Mouse (Mus musculus) stomach, embryonic 16.5 days (tissue): ENCODE measurements around the gene Gpc5. TPM values are rescaled to one million over a fixed set of nuclear protein-coding genes. Genes with fewer than 3 reads are reported as not detected.
A peak's percentile ranks its signal among the peaks of the same experiment; 100 is the strongest.

Experiments
- ATAC-seq: fragments of 200-750 bp; cut with Nextera tagmentation; 2 replicates; pipeline ENCODE4 v1.8.0; 2017; ENCODE audit warnings: moderate number of reproducible peaks, moderate TSS enrichment; ENCODE audit not compliant: insufficient read depth, low FRiP score
- H3K27ac ChIP-seq: fragments of 300-500 bp; sonication (generic); 2 replicates; pipeline ENCODE4 v1.5.1; 2014; ENCODE audit warnings: low read length
- H3K27me3 ChIP-seq: fragments of 300-500 bp; sonication (generic); 2 replicates; pipeline ENCODE4 v1.6.1; 2014; ENCODE audit warnings: low read length, control low read depth, mixed read lengths; ENCODE audit not compliant: control insufficient read depth, insufficient read depth
- H3K36me3 ChIP-seq: fragments of 300-500 bp; sonication (generic); 2 replicates; pipeline ENCODE4 v1.6.1; 2014; ENCODE audit warnings: low read length; ENCODE audit not compliant: control insufficient read depth, insufficient read depth
- H3K4me1 ChIP-seq: fragments of 300-500 bp; sonication (generic); 2 replicates; pipeline ENCODE4 v1.6.1; 2014; ENCODE audit warnings: low read length, control low read depth, mixed read lengths; ENCODE audit not compliant: control insufficient read depth, insufficient read depth
- H3K4me2 ChIP-seq: fragments of 300-500 bp; sonication (generic); 2 replicates; pipeline ENCODE4 v1.6.1; 2014; ENCODE audit warnings: low read depth, low read length, mixed read lengths
- H3K4me3 ChIP-seq: fragments of 300-500 bp; sonication (generic); replicated peaks from 2 replicates; pipeline ENCODE4 v1.5.1; 2014; ENCODE audit warnings: mild to moderate bottlenecking, low read length
- H3K9ac ChIP-seq: fragments of 300-500 bp; sonication (generic); 2 replicates; pipeline ENCODE4 v1.6.1; 2014; ENCODE audit warnings: low read length
- H3K9me3 ChIP-seq: fragments of 300-500 bp; sonication (generic); replicated peaks from 2 replicates; pipeline ENCODE4 v1.6.1; 2016; ENCODE audit warnings: low read length, control low read depth; ENCODE audit not compliant: control insufficient read depth
- WGBS: fragments of 180-500 bp; shearing (Covaris S2); extraction: QIAGEN DNeasy Blood & Tissue Kit; methylation state at CpG from one replicate; pipeline ENCODE4 v1.1.7; 2014; 5-methylcytosine and 5-hydroxymethylcytosine counted together
- polyA plus RNA-seq: library from polyadenylated mRNA; unstranded; fragments of >200 nt; fragmentation: Nextera tagmentation; extraction: Ambion mirVana; gene quantifications from 2 replicates; pipeline ENCODE4 v1.2.1, GENCODE M21; 2015

Gene Gpc5
- polyA plus RNA-seq, 1 experiment from 2014 or later = 0.19 TPM

DNA sequence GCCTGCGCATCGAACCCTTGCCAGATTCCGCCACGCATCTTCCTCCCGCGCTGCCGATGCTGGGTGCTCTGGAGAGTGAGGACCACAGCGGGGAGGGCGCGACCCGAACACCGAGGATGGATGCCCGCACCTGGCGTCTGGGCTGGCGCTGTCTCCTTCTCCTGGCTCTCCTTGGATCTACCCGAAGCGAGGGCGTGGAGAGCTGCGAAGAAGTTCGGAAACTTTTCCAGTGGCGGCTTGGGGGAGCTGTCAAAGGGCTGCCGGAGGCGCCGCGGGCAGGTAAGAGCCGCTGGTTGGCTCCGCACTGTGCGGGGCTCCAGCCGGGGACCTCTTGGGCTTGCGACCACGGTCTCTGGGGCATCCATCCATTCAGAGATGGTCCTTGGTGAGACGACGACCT, 495 bp downstream of the Gpc5 start:
- peak overlapping the region; percentile 61 for H3K9ac ChIP-seq
- H3K4me3 ChIP-seq = peak overlapping the region; percentile 69
- no peaks in the 10 kb centered on the region for H3K9me3 ChIP-seq
- ATAC-seq = peak; percentile 42; the same call in 1 of the 2 replicates
- H3K27me3 ChIP-seq = peaks cover 21% of the 10 kb centered on the region
- WGBS = under 1% methylated on average over 33 of the region's 33 CpGs
- H3K36me3 ChIP-seq = no peaks in the 10 kb centered on the region
- H3K4me1 ChIP-seq = peaks cover 4% of the 10 kb centered on the region; the same call in 1 of the 2 replicates
- H3K4me2 ChIP-seq = peak overlapping the region; percentile 95
- no peak overlapping the region for H3K27ac ChIP-seq

DNA sequence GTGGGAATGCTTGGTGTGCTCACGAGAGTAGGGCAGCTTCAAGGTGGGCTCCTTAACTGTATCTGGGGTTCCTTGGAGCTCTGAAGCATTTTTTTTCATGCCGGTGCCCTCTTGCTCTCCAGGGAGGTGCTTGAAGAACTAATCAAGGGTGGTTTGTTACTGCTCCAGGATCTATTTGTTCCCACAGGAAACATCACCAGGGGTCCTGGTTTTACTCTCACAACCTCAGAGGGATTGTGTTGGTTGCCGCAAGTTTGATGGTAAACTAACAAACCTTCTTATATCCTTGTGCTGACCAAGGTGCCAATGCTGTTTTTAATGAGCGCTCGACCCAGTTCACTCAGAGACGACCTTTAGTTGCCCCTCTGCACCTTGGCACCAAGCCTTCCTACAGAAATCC, 937 bp downstream of the Gpc5 start:
- no peaks in the 10 kb centered on the region for H3K9me3 ChIP-seq
- peak overlapping the region; percentile 95 for H3K4me2 ChIP-seq
- no peaks in the 10 kb centered on the region for H3K36me3 ChIP-seq
- H3K4me1 ChIP-seq = peaks cover 4% of the 10 kb centered on the region; the same call in 1 of the 2 replicates
- peaks cover 21% of the 10 kb centered on the region for H3K27me3 ChIP-seq
- H3K9ac ChIP-seq = no peak overlapping the region
- H3K4me3 ChIP-seq = peak overlapping the region; percentile 69
- no peak overlapping the region for H3K27ac ChIP-seq
- no peak for ATAC-seq
- WGBS = 25% methylated on average over 6 of the region's 6 CpGs

DNA sequence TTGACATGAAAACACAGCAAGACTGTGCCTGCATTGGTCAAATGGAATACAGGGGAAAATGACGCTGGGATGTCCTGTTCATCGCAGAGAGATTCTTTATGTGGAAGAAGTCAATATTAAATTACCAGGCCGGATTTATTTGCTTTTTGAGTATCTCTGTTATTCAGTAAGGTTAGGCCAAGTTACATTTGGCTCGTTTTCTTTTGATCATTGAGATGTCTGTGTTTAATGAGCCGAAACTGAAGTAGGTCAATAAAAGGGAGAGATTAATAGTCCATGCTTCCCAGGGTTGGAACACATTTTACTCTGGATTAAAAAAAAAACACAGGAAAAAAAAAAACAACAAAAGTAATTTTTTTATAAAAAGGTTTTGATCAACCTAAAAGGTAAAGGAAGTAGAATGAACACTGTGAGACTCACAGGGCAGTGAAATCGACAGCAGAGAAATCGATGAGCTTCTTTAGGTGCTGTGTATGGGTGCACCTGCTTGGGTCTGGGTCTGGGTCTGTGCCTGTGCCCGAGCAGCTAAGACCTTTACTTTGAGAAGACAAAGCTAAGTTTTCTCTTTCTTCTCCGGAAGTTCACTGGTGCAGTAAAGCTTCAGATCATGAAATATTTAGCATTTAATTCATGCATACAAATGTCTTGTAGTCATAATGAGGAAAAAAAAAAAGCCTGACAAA, 8.7 kb downstream of the Gpc5 start:
- H3K9me3 ChIP-seq = no peaks in the 10 kb centered on the region
- no peak overlapping the region for H3K4me2 ChIP-seq
- 84% methylated on average over 9 of the region's 9 CpGs for WGBS
- H3K27ac ChIP-seq = no peak overlapping the region
- H3K36me3 ChIP-seq = no peaks in the 10 kb centered on the region
- H3K4me1 ChIP-seq = no peaks in the 10 kb centered on the region
- H3K27me3 ChIP-seq = no peaks in the 10 kb centered on the region
- no peak overlapping the region for H3K9ac ChIP-seq
- no peak for ATAC-seq
- no peak overlapping the region for H3K4me3 ChIP-seq

DNA sequence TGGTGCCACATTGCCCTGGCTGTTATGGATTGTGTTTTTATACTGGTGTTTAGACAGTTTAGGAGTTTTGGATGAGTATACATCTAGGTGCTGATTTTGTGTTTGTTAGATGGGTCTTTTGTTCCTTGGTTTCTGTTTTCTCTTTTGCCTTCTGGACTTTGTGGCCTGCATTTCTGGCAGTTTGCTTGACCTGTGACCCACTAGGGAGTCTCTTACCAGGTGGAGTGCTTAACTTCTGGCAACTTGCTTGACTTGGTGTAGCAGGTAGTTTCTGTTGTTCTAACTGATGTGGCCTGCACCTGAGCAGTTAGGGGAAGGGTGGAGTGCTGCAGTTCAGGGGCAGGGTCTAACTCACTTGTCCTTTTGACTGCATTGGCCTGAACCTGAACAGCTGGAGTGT, 14.3 kb downstream of the Gpc5 start:
- no peak overlapping the region for H3K4me3 ChIP-seq
- H3K27ac ChIP-seq = no peak overlapping the region
- no peaks in the 10 kb centered on the region for H3K9me3 ChIP-seq
- no peaks in the 10 kb centered on the region for H3K36me3 ChIP-seq
- no peak for ATAC-seq
- H3K4me2 ChIP-seq = no peak overlapping the region
- H3K9ac ChIP-seq = no peak overlapping the region
- no peaks in the 10 kb centered on the region for H3K4me1 ChIP-seq
- H3K27me3 ChIP-seq = no peaks in the 10 kb centered on the region

DNA sequence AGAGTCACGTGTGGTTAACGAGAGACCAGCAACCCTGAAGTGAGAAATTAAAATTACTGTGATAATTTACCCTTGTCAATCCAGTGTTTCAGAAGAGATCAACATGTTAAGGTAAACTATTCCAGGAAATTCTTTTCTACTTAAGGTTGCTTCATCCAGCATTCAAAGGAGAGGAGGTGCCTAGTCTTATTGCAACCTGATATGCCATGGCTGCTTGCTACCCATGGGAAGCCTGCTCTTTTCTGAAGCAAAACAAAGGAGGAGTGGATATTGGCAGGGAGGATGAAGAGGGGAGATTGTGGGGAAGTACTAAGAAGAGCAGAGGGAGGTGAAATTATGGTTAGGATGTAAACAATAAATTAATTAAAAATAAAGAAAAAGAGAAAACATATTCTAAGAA, 15.5 kb downstream of the Gpc5 start:
- 43% methylated on average over 2 of the region's 2 CpGs for WGBS
- Histone ChIP-seq H3K4me2 (no peak overlapping the region), H3K4me3 (no peak overlapping the region), H3K9ac (no peak overlapping the region), H3K27me3 (no peaks in the 10 kb centered on the region), H3K36me3 (no peaks in the 10 kb centered on the region), H3K4me1 (no peaks in the 10 kb centered on the region), H3K9me3 (no peaks in the 10 kb centered on the region), H3K27ac (no peak overlapping the region)
- no peak for ATAC-seq

DNA sequence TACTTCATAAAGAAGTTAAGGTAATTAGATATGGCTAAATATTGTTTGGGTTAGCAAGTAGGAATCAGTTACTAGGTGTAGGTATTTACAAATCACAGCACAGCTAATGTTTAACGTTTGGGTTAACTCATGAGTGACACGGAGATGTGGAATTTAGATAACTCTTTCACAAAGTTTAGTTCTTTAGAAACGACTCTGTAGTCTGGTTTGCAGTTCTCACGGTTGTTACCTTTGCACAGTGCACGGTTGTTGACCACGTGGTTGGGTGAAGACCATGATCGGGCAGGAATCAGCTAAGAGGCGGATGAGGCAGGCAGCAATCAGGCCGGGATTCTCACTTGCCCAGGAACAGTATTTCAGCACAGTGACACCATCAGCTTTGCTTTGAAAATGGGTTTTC, 26.6 kb downstream of the Gpc5 start:
- no peak; the same call in 1 of the 2 replicates for ATAC-seq
- no peak overlapping the region for H3K4me3 ChIP-seq
- H3K27me3 ChIP-seq = no peaks in the 10 kb centered on the region
- H3K4me1 ChIP-seq = no peaks in the 10 kb centered on the region
- H3K27ac ChIP-seq = no peak overlapping the region
- H3K9me3 ChIP-seq = no peaks in the 10 kb centered on the region
- no peaks in the 10 kb centered on the region for H3K36me3 ChIP-seq
- H3K9ac ChIP-seq = no peak overlapping the region
- H3K4me2 ChIP-seq = no peak overlapping the region
- WGBS = 74% methylated on average over 9 of the region's 9 CpGs

DNA sequence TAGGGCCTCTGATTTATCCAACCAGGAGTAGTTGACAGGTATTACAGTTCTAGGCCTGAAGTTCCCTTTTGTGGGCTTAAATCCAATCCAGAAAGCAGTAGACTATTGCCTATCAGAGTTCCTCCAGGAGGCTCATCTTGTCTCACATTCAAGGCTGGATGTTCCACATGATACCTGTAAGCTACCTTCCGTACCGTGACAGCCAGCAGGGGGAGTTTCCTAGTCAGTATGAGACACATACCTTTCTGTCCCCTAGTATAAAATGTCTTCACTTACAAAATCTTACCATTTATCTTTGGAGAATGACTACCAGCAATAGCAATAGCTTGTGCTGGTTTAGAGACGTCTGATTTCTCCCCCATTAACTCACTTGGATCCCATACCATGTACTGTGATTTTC, 56.8 kb downstream of the Gpc5 start:
- Histone ChIP-seq H3K9me3 (no peaks in the 10 kb centered on the region), H3K4me1 (no peaks in the 10 kb centered on the region), H3K27me3 (no peaks in the 10 kb centered on the region), H3K9ac (no peak overlapping the region), H3K27ac (no peak overlapping the region), H3K36me3 (no peaks in the 10 kb centered on the region), H3K4me2 (no peak overlapping the region), H3K4me3 (no peak overlapping the region)
- 73% methylated on average over 3 of the region's 3 CpGs for WGBS
- no peak for ATAC-seq

DNA sequence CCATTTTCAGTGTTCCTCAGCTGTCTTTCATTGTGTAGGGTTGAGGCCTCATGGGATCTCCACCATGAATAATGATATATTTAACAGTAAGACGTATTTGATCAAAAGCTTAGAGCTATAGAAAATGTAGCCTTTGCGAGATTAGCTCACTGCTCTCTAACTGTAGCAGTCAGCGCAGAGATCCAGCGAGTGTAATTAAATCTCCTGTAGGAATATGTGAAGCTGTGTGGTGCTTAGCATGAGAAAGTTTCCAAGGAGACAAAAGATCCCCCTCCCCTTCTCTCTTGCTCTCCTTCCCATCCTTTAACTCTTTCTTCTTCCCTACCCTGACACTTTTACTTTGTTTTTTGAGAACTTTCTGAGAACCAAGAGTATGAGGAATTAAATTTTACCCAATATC, 64.6 kb downstream of the Gpc5 start:
- Histone ChIP-seq H3K4me3 (no peak overlapping the region), H3K4me1 (no peaks in the 10 kb centered on the region), H3K36me3 (no peaks in the 10 kb centered on the region), H3K9ac (no peak overlapping the region), H3K27me3 (no peaks in the 10 kb centered on the region), H3K9me3 (no peaks in the 10 kb centered on the region), H3K27ac (no peak overlapping the region), H3K4me2 (no peak overlapping the region)
- ATAC-seq = no peak
- 73% methylated on average over 4 of the region's 4 CpGs for WGBS

DNA sequence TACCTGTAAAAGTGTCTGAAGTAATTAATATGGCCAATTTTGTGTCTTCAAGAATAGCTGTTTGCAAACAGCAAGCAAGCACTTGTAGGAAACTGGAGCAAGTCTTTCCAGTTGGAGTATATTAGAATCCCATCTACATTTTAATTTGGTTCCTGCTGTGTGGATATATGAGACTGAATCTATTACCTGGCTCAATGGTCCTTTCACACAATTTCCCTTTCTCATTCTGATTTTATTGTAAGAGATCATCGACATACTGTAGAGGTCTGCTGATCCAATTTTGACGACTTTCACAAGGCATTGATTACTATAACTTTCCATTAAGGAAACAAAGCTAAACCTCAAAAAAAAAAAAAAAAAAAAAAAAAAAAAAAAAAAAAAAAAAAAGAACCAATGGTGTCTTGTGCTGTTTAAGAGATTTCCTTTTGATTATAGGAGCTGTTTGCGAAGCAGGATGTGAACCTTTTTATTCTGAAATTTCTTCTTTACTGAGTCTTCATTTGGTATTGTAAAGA, 85.4 kb downstream of the Gpc5 start:
- no peak overlapping the region for H3K4me3 ChIP-seq
- H3K27me3 ChIP-seq = no peaks in the 10 kb centered on the region
- no peak overlapping the region for H3K9ac ChIP-seq
- 66% methylated on average over 3 of the region's 3 CpGs for WGBS
- no peak for ATAC-seq
- no peak overlapping the region for H3K4me2 ChIP-seq
- H3K4me1 ChIP-seq = no peaks in the 10 kb centered on the region
- H3K9me3 ChIP-seq = no peaks in the 10 kb centered on the region
- no peaks in the 10 kb centered on the region for H3K36me3 ChIP-seq
- H3K27ac ChIP-seq = no peak overlapping the region
